Mouse (Mus musculus): ENCODE measurements around the gene Col15a1.

Col15a1 gene

DNA sequence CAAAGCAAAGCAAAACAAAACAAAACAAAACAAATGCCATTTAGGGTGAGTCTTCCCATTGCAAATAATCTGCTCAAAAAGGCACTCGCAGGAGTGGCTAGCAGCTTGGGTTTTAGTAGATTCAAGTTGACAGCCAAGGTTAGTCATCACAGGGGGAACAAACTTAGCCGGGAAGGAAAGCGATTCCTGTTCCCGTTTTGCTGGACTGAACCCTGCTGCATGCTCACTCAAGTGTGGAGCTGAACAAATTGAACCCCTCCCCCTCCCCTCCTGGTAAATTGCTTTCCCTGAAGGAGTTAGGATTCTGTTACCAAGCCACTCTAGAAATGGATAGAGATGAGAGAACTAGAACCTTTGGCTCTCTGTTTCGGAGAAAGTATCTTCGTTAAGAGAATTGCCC is 141.8 kb downstream of the Col15a1 start:
- no peak for DNase-seq (ENCODE audit: extremely low read depth, low read depth)

DNA sequence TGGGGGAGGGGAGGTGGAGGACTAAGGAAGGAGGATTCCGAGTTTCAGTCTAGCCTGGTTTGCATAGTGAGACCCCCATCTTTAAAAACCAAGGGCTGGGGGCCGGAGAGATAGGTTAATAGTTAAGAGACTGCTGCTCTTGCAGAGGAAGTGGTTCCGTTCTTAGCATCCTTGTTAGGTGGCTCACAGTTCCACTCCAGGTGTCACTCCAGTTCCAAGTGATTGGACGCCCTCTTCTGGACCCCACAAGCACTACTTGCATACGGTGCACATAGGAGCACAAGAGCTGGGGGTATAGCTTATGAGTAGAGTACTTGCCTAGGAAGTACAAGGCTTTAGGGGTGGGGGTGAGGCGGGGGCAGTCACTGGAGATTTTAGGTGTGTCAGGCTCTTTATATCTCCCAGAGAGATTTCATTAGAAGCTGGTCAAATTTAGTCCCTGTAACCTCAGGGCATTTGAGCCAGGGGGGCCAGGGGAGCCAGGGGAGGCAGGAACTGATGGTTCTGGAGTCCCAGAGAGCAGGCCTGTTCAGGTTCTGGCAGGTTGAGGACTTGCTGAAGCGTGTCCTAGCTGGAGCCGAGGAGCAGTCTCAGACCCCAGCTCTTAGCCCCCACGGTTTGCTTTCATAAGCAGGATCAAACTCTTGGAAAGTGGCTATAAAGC is 143.6 kb downstream of the Col15a1 start:
- DNase-seq (ENCODE audit: extremely low read depth, low read depth): peak; percentile 77

DNA sequence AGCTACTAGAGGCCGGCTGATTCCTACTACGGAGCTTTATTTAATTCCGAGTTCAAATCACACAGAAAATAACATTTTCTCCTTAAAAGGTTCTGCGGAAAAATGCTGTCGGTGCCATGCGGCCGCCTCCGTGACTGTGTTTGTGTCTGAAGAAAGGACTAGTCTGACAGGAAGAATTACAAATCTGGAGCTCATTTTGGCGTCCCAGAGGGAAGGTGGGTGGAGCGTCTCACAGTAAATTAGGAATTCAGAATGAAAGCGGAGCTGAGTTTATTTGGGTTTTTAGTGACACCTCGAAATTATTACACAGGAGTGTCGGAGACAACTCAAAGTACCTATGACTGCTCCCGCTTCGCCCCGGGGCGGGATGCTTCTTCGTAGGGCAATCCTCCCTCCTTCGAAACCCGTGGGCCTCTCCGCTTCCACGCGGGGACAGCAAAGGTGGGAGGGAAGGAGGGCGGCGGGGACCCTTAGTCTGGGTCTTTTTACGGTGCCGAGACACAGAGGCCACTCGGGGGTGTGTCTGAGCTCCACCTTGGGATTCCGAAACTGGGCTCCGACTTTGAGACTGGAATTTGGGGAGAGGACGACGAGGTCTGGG is 144.2 kb downstream of the Col15a1 start:
- DNase-seq (ENCODE audit: extremely low read depth, low read depth): no peak

DNA sequence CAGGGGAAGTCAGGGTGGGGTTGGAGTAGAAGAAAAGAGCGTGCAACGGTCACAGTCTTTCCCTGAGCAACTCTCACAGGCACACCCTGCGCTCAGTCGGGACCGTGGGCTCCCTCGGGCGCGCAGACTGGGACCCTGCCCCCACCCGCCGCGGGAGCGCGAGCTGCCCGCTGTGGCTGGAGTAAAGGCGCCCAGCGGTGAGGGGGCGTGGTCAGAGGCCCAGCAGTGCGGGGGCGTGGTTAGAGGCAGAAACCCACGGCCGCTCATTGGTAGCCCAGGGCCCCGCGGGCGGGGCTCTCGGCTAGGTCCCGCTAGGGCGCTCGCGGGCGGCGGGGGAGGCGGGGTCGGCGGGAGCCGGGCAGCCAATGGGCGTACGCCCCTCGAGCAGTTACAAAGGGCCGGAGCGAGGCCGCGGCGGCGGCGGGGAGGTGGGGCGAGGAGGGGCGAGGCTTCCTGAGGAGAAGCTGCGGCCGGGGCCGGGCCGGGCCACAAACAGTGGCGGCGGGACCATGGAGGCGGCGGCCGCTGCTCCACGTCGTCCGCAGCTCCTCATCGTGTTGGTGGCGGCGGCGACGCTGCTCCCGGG is 144.9 kb downstream of the Col15a1 start, which contains the start of gene Tgfbr1:
Tgfbr1 (plus strand) TSS at position 420 of the 586 bp plus-strand sequence.
- DNase-seq (ENCODE audit: extremely low read depth, low read depth): peak; percentile 74

DNA sequence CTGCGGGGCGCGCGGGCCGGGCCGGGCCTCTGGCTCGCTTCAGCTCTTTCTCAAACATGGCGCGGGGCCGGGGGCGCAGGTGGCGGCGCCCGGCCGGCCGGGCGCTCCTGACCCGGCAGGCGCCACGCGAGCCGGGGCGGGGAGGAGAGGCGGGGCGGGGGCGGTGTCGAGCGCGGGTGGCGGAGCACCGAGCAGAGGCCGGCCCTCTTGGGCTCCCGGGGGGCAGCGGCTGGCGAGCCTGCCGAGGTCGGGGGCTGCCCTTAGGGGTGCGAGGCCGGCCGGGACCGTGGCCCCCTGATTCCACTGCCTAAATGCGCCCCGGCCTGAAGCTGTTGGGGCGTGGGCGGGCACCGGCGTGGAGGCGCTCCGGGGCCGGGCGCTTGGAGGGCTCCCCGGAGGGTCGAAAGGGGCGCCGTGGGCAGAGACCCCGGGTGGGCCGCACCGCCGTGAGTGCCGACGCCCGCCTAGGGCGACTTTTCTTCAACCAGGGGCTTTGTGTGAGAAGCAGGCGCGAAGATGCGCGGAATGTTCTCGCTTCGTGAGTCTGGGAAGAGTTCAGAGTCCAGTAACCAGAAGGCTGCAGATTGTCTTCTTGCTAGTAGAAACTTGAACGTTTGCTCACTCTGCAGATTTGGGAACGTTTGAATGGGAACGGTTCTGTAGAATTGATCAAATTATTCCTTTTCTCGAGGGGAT is 145.6 kb downstream of the Col15a1 start:
- no peak for DNase-seq (ENCODE audit: extremely low read depth, low read depth)

DNA sequence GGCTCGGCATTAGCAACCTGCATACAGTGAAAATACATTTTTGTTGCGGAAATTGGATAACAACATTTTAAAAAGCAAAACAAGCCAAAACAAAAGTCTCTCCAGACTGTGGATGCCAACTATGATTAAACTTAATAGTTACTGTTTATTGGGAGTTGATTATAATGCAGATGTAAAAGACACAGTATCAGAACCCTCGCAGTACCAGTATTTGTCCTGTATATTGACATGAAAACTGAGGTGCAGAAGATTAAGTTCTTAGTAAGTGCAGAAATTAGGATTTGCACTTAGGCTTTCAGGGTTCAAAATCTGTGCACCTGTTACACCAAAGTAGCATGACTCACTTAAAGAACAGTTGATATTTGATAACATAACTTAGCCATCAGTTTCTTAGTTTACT is 146.3 kb downstream of the Col15a1 start:
- DNase-seq (ENCODE audit: extremely low read depth, low read depth): no peak

DNA sequence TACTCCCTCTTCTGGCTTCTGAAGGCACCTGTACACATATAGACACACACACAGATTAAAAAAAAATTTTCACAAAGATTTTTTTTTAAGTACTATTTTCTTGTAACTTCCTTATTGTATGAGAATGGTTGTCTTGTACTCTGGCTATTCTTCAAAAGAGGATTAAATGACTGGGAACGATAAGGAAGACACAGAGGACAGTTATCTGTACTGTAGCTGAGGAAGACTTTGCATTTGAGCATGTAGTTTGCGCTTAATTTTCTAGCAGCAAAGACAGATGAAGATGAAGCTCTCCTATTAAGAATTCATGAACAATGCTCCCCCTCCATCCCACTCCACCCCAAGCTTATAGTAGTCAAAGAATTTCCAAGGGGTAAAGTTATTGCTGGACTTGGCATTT is 154.7 kb downstream of the Col15a1 start:
- DNase-seq (ENCODE audit: extremely low read depth, low read depth): no peak
